Mouse (Mus musculus) heart, embryonic 13.5 days (tissue): ENCODE results near the gene Tle3. TPM values are rescaled to one million over a fixed set of nuclear protein-coding genes. Genes with fewer than 3 reads are reported as not detected.

Source experiments
- ATAC-seq: fragments of 200-750 bp; cut with Nextera tagmentation; 2 replicates; pipeline ENCODE4 v1.8.0; 2017; ENCODE audit warnings: moderate TSS enrichment; ENCODE audit not compliant: insufficient number of reproducible peaks, low FRiP score, low TSS enrichment; ENCODE audit errors: extremely low read depth
- H3K27ac ChIP-seq: fragments of 300-500 bp; sonication (generic); replicated peaks from 2 replicates; pipeline ENCODE4 v1.5.1; 2015; ENCODE audit warnings: moderate library complexity, mild to moderate bottlenecking, inconsistent platforms
- H3K27me3 ChIP-seq: fragments of 300-500 bp; sonication (generic); replicated peaks from 2 replicates; pipeline ENCODE4 v1.6.1; 2015; ENCODE audit warnings: mild to moderate bottlenecking, inconsistent platforms
- H3K36me3 ChIP-seq: fragments of 300-500 bp; sonication (generic); 2 replicates; pipeline ENCODE4 v1.6.1; 2015; ENCODE audit warnings: mild to moderate bottlenecking, inconsistent platforms
- H3K4me1 ChIP-seq: fragments of 300-500 bp; sonication (generic); 2 replicates; pipeline ENCODE4 v1.6.1; 2015; ENCODE audit warnings: inconsistent platforms
- H3K4me2 ChIP-seq: fragments of 300-500 bp; sonication (generic); 2 replicates; pipeline ENCODE4 v1.6.1; 2015; ENCODE audit warnings: inconsistent platforms, mild to moderate bottlenecking, moderate library complexity
- H3K4me3 ChIP-seq: fragments of 300-500 bp; sonication (generic); 2 replicates; pipeline ENCODE4 v1.5.1; 2015; ENCODE audit warnings: moderate library complexity, mild to moderate bottlenecking, inconsistent platforms
- H3K9ac ChIP-seq: fragments of 300-500 bp; sonication (generic); 2 replicates; pipeline ENCODE4 v1.6.1; 2015; ENCODE audit warnings: inconsistent platforms, mild to moderate bottlenecking, moderate library complexity
- H3K9me3 ChIP-seq: fragments of 300-500 bp; sonication (generic); 2 replicates; pipeline ENCODE4 v1.6.1; 2016; ENCODE audit warnings: inconsistent platforms
- WGBS: fragments of 180-500 bp; shearing (Covaris S2); methylation state at CpG from one replicate; pipeline ENCODE4 v1.1.7; 2015; ENCODE audit warnings: mixed read lengths; 5-methylcytosine and 5-hydroxymethylcytosine counted together
- polyA plus RNA-seq: library from polyadenylated mRNA; unstranded; fragments of >200 nt; fragmentation: Nextera tagmentation; extraction: Ambion mirVana; gene quantifications from 2 replicates; pipeline ENCODE4 v1.2.1, GENCODE M21; 2015

The Tle3 gene
- polyA plus RNA-seq, 1 experiment from 2014 or later: 9.1 TPM

GRCm38 (mm10) chr9:61436761-61437160 is 64.6 kb downstream of the Tle3 start:
- Histone ChIP-seq H3K4me2 (no peak overlapping the region), H3K27me3 (peaks cover 87% of the 10 kb centered on the region), H3K9me3 (0 out of 2 replicates have a peak, but pooled peaks cover 3% of the 10 kb centered on the region), H3K36me3 (no peaks in the 10 kb centered on the region), H3K27ac (no peak overlapping the region), H3K4me3 (no peak overlapping the region), H3K9ac (no peak overlapping the region), H3K4me1 (peaks cover 18% of the 10 kb centered on the region)
- no peak for ATAC-seq
- WGBS: 87% methylated on average over 6 of the region's 6 CpGs

- ATAC-seq: no peak
- H3K36me3 ChIP-seq: no peaks in the 10 kb centered on the region
- no peak overlapping the region for H3K4me2 ChIP-seq
- H3K27me3 ChIP-seq: peaks cover 76% of the 10 kb centered on the region
- peaks cover 22% of the 10 kb centered on the region for H3K4me1 ChIP-seq
- no peak overlapping the region for H3K27ac ChIP-seq
- WGBS: 72% methylated on average over 6 of the region's 6 CpGs
- H3K9me3 ChIP-seq: 0 out of 2 replicates have a peak, but pooled peaks cover 3% of the 10 kb centered on the region
- H3K4me3 ChIP-seq: no peak overlapping the region
- H3K9ac ChIP-seq: no peak overlapping the region
Observed at GRCm38 (mm10) chr9:61439092-61439491, 66.9 kb downstream of the Tle3 start.

GRCm38 (mm10) chr9:61439979-61440378 is 67.8 kb downstream of the Tle3 start:
- Histone ChIP-seq H3K9me3 (0 out of 2 replicates have a peak, but pooled peaks cover 3% of the 10 kb centered on the region), H3K9ac (no peak overlapping the region), H3K27ac (no peak overlapping the region), H3K27me3 (peaks cover 80% of the 10 kb centered on the region), H3K4me1 (peaks cover 22% of the 10 kb centered on the region), H3K4me3 (no peak overlapping the region), H3K4me2 (no peak overlapping the region), H3K36me3 (no peaks in the 10 kb centered on the region)
- 56% methylated on average over 2 of the region's 2 CpGs for WGBS
- no peak for ATAC-seq

- Histone ChIP-seq H3K4me1 (peaks cover 23% of the 10 kb centered on the region), H3K4me3 (no peak overlapping the region), H3K4me2 (no peak overlapping the region), H3K27ac (no peak overlapping the region), H3K27me3 (peaks cover 77% of the 10 kb centered on the region), H3K9me3 (no peaks in the 10 kb centered on the region), H3K9ac (no peak overlapping the region), H3K36me3 (no peaks in the 10 kb centered on the region)
- ATAC-seq: no peak
- WGBS: 45% methylated on average over 11 of the region's 11 CpGs
Observed at GRCm38 (mm10) chr9:61441206-61441913, 69.2 kb downstream of the Tle3 start.

GRCm38 (mm10) chr9:61442951-61443630 is 70.9 kb downstream of the Tle3 start:
- no peaks in the 10 kb centered on the region for H3K9me3 ChIP-seq
- H3K4me2 ChIP-seq: no peak overlapping the region
- ATAC-seq: no peak
- H3K36me3 ChIP-seq: no peaks in the 10 kb centered on the region
- H3K4me1 ChIP-seq: peaks cover 23% of the 10 kb centered on the region
- H3K4me3 ChIP-seq: no peak overlapping the region
- H3K27ac ChIP-seq: no peak overlapping the region
- 59% methylated on average over 5 of the region's 5 CpGs for WGBS
- peaks cover 79% of the 10 kb centered on the region for H3K27me3 ChIP-seq
- no peak overlapping the region for H3K9ac ChIP-seq

GRCm38 (mm10) chr9:61445151-61445550 is 73.0 kb downstream of the Tle3 start:
- 72% methylated on average over 2 of the region's 2 CpGs for WGBS
- Histone ChIP-seq H3K4me3 (no peak overlapping the region), H3K36me3 (no peaks in the 10 kb centered on the region), H3K27me3 (peaks cover 79% of the 10 kb centered on the region), H3K4me1 (peaks cover 23% of the 10 kb centered on the region), H3K9ac (no peak overlapping the region), H3K27ac (no peak overlapping the region), H3K9me3 (no peaks in the 10 kb centered on the region), H3K4me2 (no peak overlapping the region)
- ATAC-seq: no peak

GRCm38 (mm10) chr9:61445711-61446222 is 73.6 kb downstream of the Tle3 start:
- H3K27ac ChIP-seq: no peak overlapping the region
- H3K27me3 ChIP-seq: peaks cover 79% of the 10 kb centered on the region
- H3K9ac ChIP-seq: no peak overlapping the region
- no peak overlapping the region for H3K4me2 ChIP-seq
- no peak overlapping the region for H3K4me3 ChIP-seq
- H3K4me1 ChIP-seq: peaks cover 23% of the 10 kb centered on the region
- no peaks in the 10 kb centered on the region for H3K36me3 ChIP-seq
- WGBS: 16% methylated on average over 5 of the region's 5 CpGs
- no peaks in the 10 kb centered on the region for H3K9me3 ChIP-seq
- no peak for ATAC-seq

- Histone ChIP-seq H3K4me2 (no peak overlapping the region), H3K9ac (no peak overlapping the region), H3K27me3 (peaks cover 81% of the 10 kb centered on the region), H3K36me3 (no peaks in the 10 kb centered on the region), H3K27ac (no peak overlapping the region), H3K4me1 (peaks cover 14% of the 10 kb centered on the region), H3K9me3 (no peaks in the 10 kb centered on the region), H3K4me3 (no peak overlapping the region)
- WGBS: 69% methylated on average over 2 of the region's 2 CpGs
- no peak for ATAC-seq
Observed at GRCm38 (mm10) chr9:61446965-61447364, 74.8 kb downstream of the Tle3 start.

- Histone ChIP-seq H3K4me1 (peaks cover 7% of the 10 kb centered on the region), H3K27me3 (peaks cover 88% of the 10 kb centered on the region), H3K36me3 (no peaks in the 10 kb centered on the region), H3K9me3 (no peaks in the 10 kb centered on the region), H3K9ac (no peak overlapping the region), H3K27ac (no peak overlapping the region), H3K4me3 (no peak overlapping the region), H3K4me2 (no peak overlapping the region)
- WGBS: 77% methylated on average over 5 of the region's 5 CpGs
- ATAC-seq: no peak
Observed at GRCm38 (mm10) chr9:61449363-61449904, 77.3 kb downstream of the Tle3 start.

GRCm38 (mm10) chr9:61452081-61452480 is 79.9 kb downstream of the Tle3 start:
- H3K4me1 ChIP-seq: peaks cover 11% of the 10 kb centered on the region
- H3K27me3 ChIP-seq: peaks cover 90% of the 10 kb centered on the region
- H3K9ac ChIP-seq: no peak overlapping the region
- no peak for ATAC-seq
- no peak overlapping the region for H3K4me3 ChIP-seq
- 59% methylated on average over 1 of the region's 1 CpGs for WGBS
- H3K36me3 ChIP-seq: no peaks in the 10 kb centered on the region
- H3K9me3 ChIP-seq: no peaks in the 10 kb centered on the region
- no peak overlapping the region for H3K27ac ChIP-seq
- H3K4me2 ChIP-seq: no peak overlapping the region

- Histone ChIP-seq H3K36me3 (no peaks in the 10 kb centered on the region), H3K27me3 (peaks cover 89% of the 10 kb centered on the region), H3K9me3 (no peaks in the 10 kb centered on the region), H3K4me1 (peaks cover 11% of the 10 kb centered on the region), H3K4me2 (no peak overlapping the region), H3K9ac (no peak overlapping the region), H3K27ac (no peak overlapping the region), H3K4me3 (no peak overlapping the region)
- 26% methylated on average over 6 of the region's 6 CpGs for WGBS
- no peak for ATAC-seq
Observed at GRCm38 (mm10) chr9:61455861-61456261, 83.7 kb downstream of the Tle3 start.
